Mouse (Mus musculus) olfactory bulb, adult 2 months (tissue): ENCODE measurements around the gene Mospd3. TPM values are rescaled to one million over a fixed set of nuclear protein-coding genes. Genes with fewer than 3 reads are reported as not detected.
A peak's percentile ranks its signal among the peaks of the same experiment; 100 is the strongest.

Source experiments
- H3K27ac ChIP-seq: fragments of 200-500 bp; 2 replicates; pipeline ENCODE4 v1.5.1; 2012; ENCODE audit warnings: low read depth, low read length; ENCODE audit not compliant: insufficient read depth
- H3K4me1 ChIP-seq: fragments of 200-500 bp; 2 replicates; pipeline ENCODE4 v1.6.1; 2012; ENCODE audit warnings: low read length; ENCODE audit not compliant: control insufficient read depth, insufficient read depth
- H3K4me3 ChIP-seq: fragments of 200-500 bp; 2 replicates; pipeline ENCODE4 v1.5.1; 2012; ENCODE audit warnings: mild to moderate bottlenecking, low read depth, low read length, moderate library complexity; ENCODE audit not compliant: insufficient read depth
- CTCF ChIP-seq: fragments of 200-500 bp; IDR thresholded peaks from 2 replicates; pipeline ENCODE4 v1.5.1; 2012; ENCODE audit warnings: low read depth, mild to moderate bottlenecking, low read length, moderate library complexity; ENCODE audit not compliant: insufficient read depth
- POLR2A ChIP-seq: fragments of 200-500 bp; IDR thresholded peaks from 2 replicates; pipeline ENCODE4 v1.6.1; 2012; ENCODE audit warnings: mild to moderate bottlenecking, low read depth, low read length, moderate library complexity; ENCODE audit not compliant: insufficient read depth
- WGBS: fragments of 180-500 bp; shearing (Covaris S2); methylation state at CpG from one replicate; pipeline ENCODE4 v1.1.7; 2018; 5-methylcytosine and 5-hydroxymethylcytosine counted together
- polyA plus RNA-seq: library from polyadenylated mRNA; stranded (reverse); fragments of >200 nt; gene quantifications from 2 replicates; pipeline ENCODE4 v1.2.4, GENCODE M21; 2012; ENCODE audit warnings: low replicate concordance; ENCODE audit not compliant: missing spikeins, insufficient read depth, insufficient read length

Gene Mospd3
- polyA plus RNA-seq, 1 experiment: not detected

GRCm38 (mm10) chr5:137574470-137574901 is 26.4 kb downstream of the Mospd3 start:
- no peak for TF ChIP-seq CTCF
- no peak for TF ChIP-seq POLR2A
- 9% methylated on average over 27 of the region's 27 CpGs for WGBS
- Histone ChIP-seq H3K4me1 (peaks cover 7% of the 10 kb centered on the region; the same call in 1 of the 2 replicates), H3K27ac (no peak overlapping the region), H3K4me3 (peak overlapping the region; percentile 30)

GRCm38 (mm10) chr5:137570691-137571586 is 29.9 kb downstream of the Mospd3 start:
- 82% methylated on average over 17 of the region's 17 CpGs for WGBS
- Histone ChIP-seq H3K27ac (no peak overlapping the region), H3K4me1 (peaks cover 7% of the 10 kb centered on the region; the same call in 1 of the 2 replicates), H3K4me3 (no peak overlapping the region)
- no peak for TF ChIP-seq POLR2A
- no peak for TF ChIP-seq CTCF

DNA sequence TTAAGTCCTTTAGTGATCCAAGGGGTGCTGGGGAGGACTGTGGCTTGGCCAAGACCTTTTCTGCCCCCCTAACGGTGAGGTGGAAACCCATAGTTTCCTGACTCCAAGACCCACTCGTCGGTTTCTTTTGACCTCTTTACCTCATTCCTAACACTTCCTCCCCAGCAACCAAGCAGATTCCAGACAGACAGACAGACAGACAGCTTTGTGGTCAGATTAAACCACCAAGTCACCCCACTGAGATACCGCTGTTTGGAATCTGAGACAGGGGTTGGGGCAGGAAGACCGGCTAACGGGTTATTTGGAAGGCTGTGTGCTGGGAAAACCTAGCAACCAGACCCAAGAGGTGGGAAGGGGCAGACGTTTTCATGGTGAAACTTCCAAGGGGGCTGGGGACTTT is 30.7 kb downstream of the Mospd3 start:
- 53% methylated on average over 7 of the region's 7 CpGs for whole genome bisulfite sequencing
- Histone ChIP-seq H3K27ac (no peak overlapping the region), H3K4me3 (no peak overlapping the region), H3K4me1 (peaks cover 7% of the 10 kb centered on the region; the same call in 1 of the 2 replicates)
- TF ChIP-seq CTCF (no peak), POLR2A (no peak)

- Histone ChIP-seq H3K4me3 (no peak within 1 kb of the TSS), H3K27ac (no peak within 1 kb of the TSS), H3K4me1 (peaks cover 6% of the 10 kb centered on the region; the same call in 1 of the 2 replicates)
- WGBS: 39% methylated on average over 9 of the region's 9 CpGs
- TF ChIP-seq CTCF: no peak
- TF ChIP-seq POLR2A: no peak
Measured at GRCm38 (mm10) chr5:137569665-137570064, 31.2 kb downstream of the Mospd3 start, which contains the start of gene Tfr2. Gene Tfr2 (plus strand): TSS chr5:137569840.

DNA sequence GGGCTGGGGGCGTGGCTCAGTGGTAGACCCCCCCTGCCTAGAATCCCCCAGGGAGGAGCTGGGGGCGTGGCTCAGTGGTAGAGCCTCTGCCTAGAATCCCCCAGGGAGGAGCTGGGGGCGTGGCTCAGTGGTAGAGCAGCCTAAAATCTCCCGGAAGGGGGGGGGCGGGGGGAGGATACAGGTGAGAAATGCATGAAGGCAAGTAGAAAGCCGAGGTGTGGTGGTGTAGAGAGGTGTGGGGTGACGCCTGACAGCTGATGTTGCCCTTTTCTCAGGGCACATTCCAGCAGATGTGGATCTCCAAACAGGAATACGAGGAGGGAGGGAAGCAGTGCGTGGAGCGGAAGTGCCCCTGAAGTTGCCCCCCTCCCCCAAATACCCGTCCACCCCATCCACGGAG is 31.8 kb downstream of the Mospd3 start:
- Histone ChIP-seq H3K4me1 (no peaks in the 10 kb centered on the region), H3K27ac (no peak overlapping the region), H3K4me3 (no peak overlapping the region)
- WGBS: 68% methylated on average over 12 of the region's 12 CpGs
- no peak for TF ChIP-seq CTCF
- TF ChIP-seq POLR2A: no peak

DNA sequence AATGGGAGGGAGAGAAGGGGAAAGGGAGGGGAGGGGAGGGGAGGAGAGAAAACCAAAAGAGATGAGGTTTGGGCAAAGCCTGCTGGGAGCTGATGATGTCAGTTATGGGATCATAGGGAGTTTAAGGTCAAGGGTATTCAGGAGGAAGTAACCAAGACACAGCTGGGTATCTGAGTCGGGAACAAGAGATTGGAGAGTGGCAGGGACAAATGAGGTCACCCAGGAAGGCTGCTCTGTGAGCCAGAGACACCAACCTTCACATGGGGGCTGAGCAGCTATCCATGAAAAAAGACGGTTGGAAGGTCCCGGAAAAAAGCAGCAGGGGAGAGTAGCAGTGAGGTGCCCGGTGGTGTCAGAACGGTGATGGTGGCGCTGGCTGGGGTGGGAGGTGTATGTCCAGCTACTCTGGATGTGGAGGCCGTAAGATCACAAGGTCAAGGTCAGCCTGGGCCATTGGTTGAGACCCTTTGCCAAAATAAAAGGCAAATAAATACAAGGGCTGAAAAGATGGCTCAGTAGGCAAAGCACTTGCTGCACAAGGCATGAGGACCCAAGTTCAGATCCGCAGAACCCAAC is 32.5 kb downstream of the Mospd3 start:
- Histone ChIP-seq H3K4me1 (no peaks in the 10 kb centered on the region), H3K4me3 (no peak overlapping the region), H3K27ac (no peak overlapping the region)
- WGBS: 76% methylated on average over 8 of the region's 8 CpGs
- TF ChIP-seq CTCF: no peak
- TF ChIP-seq POLR2A: no peak

- no peak for TF ChIP-seq POLR2A
- no peak for TF ChIP-seq CTCF
- 96% methylated on average over 5 of the region's 5 CpGs for WGBS
- Histone ChIP-seq H3K27ac (no peak overlapping the region), H3K4me1 (peaks cover 3% of the 10 kb centered on the region; the same call in 1 of the 2 replicates), H3K4me3 (no peak overlapping the region)
Measured at GRCm38 (mm10) chr5:137566416-137566815, 34.4 kb downstream of the Mospd3 start.

GRCm38 (mm10) chr5:137565744-137566143 is 35.1 kb downstream of the Mospd3 start:
- H3K27ac ChIP-seq: no peak overlapping the region
- peaks cover 5% of the 10 kb centered on the region; the same call in 1 of the 2 replicates for H3K4me1 ChIP-seq
- WGBS: 68% methylated on average over 6 of the region's 6 CpGs
- TF ChIP-seq POLR2A (no peak), CTCF (no peak)
- H3K4me3 ChIP-seq: no peak overlapping the region

DNA sequence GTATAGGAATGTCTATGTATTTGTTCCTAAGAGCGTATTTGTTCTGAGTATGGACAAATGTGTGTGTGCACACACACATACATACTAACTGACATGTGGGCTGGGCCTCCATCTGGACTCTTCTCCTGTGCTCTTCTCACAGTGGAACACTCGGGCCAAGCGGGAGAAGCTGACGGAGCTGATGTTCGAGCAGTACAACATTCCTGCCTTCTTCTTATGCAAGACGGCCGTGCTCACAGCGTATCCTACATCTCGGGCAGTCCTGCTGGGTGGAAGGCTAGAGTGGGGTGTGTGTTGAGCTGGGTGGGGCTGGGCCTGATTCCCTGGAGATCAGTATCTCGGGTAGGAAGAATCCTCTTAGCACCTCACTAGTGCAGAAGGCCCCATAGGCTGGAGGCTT is 37.9 kb downstream of the Mospd3 start:
- Histone ChIP-seq H3K4me1 (peaks cover 5% of the 10 kb centered on the region; the same call in 1 of the 2 replicates), H3K27ac (no peak overlapping the region), H3K4me3 (no peak overlapping the region)
- TF ChIP-seq CTCF (no peak), POLR2A (no peak)
- 82% methylated on average over 10 of the region's 10 CpGs for WGBS
